Mouse (Mus musculus): ENCODE data around the gene Cyp26b1. TPM values are rescaled to one million over a fixed set of nuclear protein-coding genes. Genes with fewer than 3 reads are reported as not detected.
"Not testable (repeated sequence)": the region's sequence is repeated elsewhere in the genome, so short reads cannot be mapped to it uniquely, and the experiment has no call there.

Cyp26b1 gene
- polyA plus RNA-seq, 1 experiment from 2014 or later: 1.6 TPM

GRCm38 (mm10) chr6:84626398-84626797, 32.7 kb upstream of the Cyp26b1 start:
- H3K27ac ChIP-seq (ENCODE audit: low read depth): no peak overlapping the region

GRCm38 (mm10) chr6:84619166-84619565, 25.5 kb upstream of the Cyp26b1 start:
- WGBS: 86% methylated on average over 6 of the region's 6 CpGs
- no peak for DNase-seq
- ATAC-seq (ENCODE audit: insufficient read depth): no peak
- Histone ChIP-seq H3K9ac (no peak overlapping the region), H3K4me1 (ENCODE audit: insufficient read depth) (no peaks in the 10 kb centered on the region), H3K9me3 (ENCODE audit: low read depth, low read length) (no peaks in the 10 kb centered on the region), H3K4me2 (no peak overlapping the region), H3K27ac (ENCODE audit: low read depth) (no peak overlapping the region), H3K4me3 (ENCODE audit: low read depth, low read length) (no peak overlapping the region), H3K27me3 (ENCODE audit: insufficient read depth, low read length) (no peaks in the 10 kb centered on the region), H3K36me3 (ENCODE audit: insufficient read depth) (peaks cover 4% of the 10 kb centered on the region; the same call in 1 of the 2 replicates)
- TF ChIP-seq CTCF (IDR thresholded peaks at IDR 0.05; ENCODE audit: low read depth): no peak

More at GRCm38 (mm10) chr6:84626398-84626797, 32.7 kb upstream of the Cyp26b1 start:
- Histone ChIP-seq H3K4me2 (no peak overlapping the region), H3K9ac (no peak overlapping the region), H3K4me3 (ENCODE audit: low read depth, low read length) (no peak overlapping the region), H3K9me3 (ENCODE audit: low read depth, low read length) (no peaks in the 10 kb centered on the region), H3K4me1 (ENCODE audit: insufficient read depth) (no peaks in the 10 kb centered on the region), H3K36me3 (ENCODE audit: insufficient read depth) (no peaks in the 10 kb centered on the region), H3K27me3 (ENCODE audit: insufficient read depth, low read length) (no peaks in the 10 kb centered on the region)
- WGBS: 76% methylated on average over 2 of the region's 2 CpGs
- no peak for TF ChIP-seq CTCF (IDR thresholded peaks at IDR 0.05; ENCODE audit: low read depth)
- ATAC-seq (ENCODE audit: insufficient read depth) (no peak), DNase-seq (no peak)

GRCm38 (mm10) chr6:84617051-84617450, 23.3 kb upstream of the Cyp26b1 start:
- peaks cover 4% of the 10 kb centered on the region; the same call in 1 of the 2 replicates for H3K36me3 ChIP-seq (ENCODE audit: insufficient read depth)
- H3K27ac ChIP-seq (ENCODE audit: low read depth): no peak overlapping the region
- no peak overlapping the region for H3K4me2 ChIP-seq
- no peak overlapping the region for H3K9ac ChIP-seq
- no peaks in the 10 kb centered on the region for H3K9me3 ChIP-seq (ENCODE audit: low read depth, low read length)
- 95% methylated on average over 1 of the region's 1 CpGs for WGBS
- TF ChIP-seq CTCF (IDR thresholded peaks at IDR 0.05; ENCODE audit: low read depth): no peak
- H3K4me3 ChIP-seq (ENCODE audit: low read depth, low read length): no peak overlapping the region
- ATAC-seq (ENCODE audit: insufficient read depth) (no peak), DNase-seq (no peak)
- H3K4me1 ChIP-seq (ENCODE audit: insufficient read depth): no peaks in the 10 kb centered on the region
- no peaks in the 10 kb centered on the region for H3K27me3 ChIP-seq (ENCODE audit: insufficient read depth, low read length)

- Histone ChIP-seq H3K9ac (no peak overlapping the region), H3K4me2 (no peak overlapping the region), H3K4me3 (ENCODE audit: low read depth, low read length) (no peak overlapping the region), H3K27me3 (ENCODE audit: insufficient read depth, low read length) (no peaks in the 10 kb centered on the region), H3K36me3 (ENCODE audit: insufficient read depth) (peaks cover 4% of the 10 kb centered on the region; the same call in 1 of the 2 replicates), H3K27ac (ENCODE audit: low read depth) (no peak overlapping the region), H3K9me3 (ENCODE audit: low read depth, low read length) (no peaks in the 10 kb centered on the region), H3K4me1 (ENCODE audit: insufficient read depth) (no peaks in the 10 kb centered on the region)
- no peak for TF ChIP-seq CTCF (IDR thresholded peaks at IDR 0.05; ENCODE audit: low read depth)
- WGBS: 79% methylated on average over 1 of the region's 1 CpGs
- DNase-seq (no peak), ATAC-seq (ENCODE audit: insufficient read depth) (no peak)
These were observed 22.9 kb upstream of the Cyp26b1 start for GRCm38 (mm10) chr6:84616586-84616985.

- H3K27ac ChIP-seq (ENCODE audit: low read depth): no peak overlapping the region
- DNase-seq: no peak
- no peaks in the 10 kb centered on the region for H3K36me3 ChIP-seq (ENCODE audit: insufficient read depth)
- H3K4me3 ChIP-seq (ENCODE audit: low read depth, low read length): no peak overlapping the region
- H3K27me3 ChIP-seq (ENCODE audit: insufficient read depth, low read length): no peaks in the 10 kb centered on the region
- 76% methylated on average over 3 of the region's 3 CpGs for WGBS
- H3K4me2 ChIP-seq: no peak overlapping the region
- no peak for ATAC-seq (ENCODE audit: insufficient read depth)
- no peak overlapping the region for H3K9ac ChIP-seq
- H3K9me3 ChIP-seq (ENCODE audit: low read depth, low read length): no peaks in the 10 kb centered on the region
- H3K4me1 ChIP-seq (ENCODE audit: insufficient read depth): no peaks in the 10 kb centered on the region
- no peak for TF ChIP-seq CTCF (IDR thresholded peaks at IDR 0.05; ENCODE audit: low read depth)
These were observed 19.9 kb upstream of the Cyp26b1 start for GRCm38 (mm10) chr6:84613561-84613960.

GRCm38 (mm10) chr6:84601136-84601889, 7.6 kb upstream of the Cyp26b1 start:
- Histone ChIP-seq H3K27me3 (ENCODE audit: insufficient read depth, low read length) (no peaks in the 10 kb centered on the region), H3K4me1 (ENCODE audit: insufficient read depth) (no peaks in the 10 kb centered on the region), H3K36me3 (ENCODE audit: insufficient read depth) (no peaks in the 10 kb centered on the region), H3K9me3 (ENCODE audit: low read depth, low read length) (no peaks in the 10 kb centered on the region), H3K9ac (no peak overlapping the region), H3K4me2 (no peak overlapping the region), H3K27ac (ENCODE audit: low read depth) (no peak overlapping the region), H3K4me3 (ENCODE audit: low read depth, low read length) (no peak overlapping the region)
- DNase-seq: no peak
- WGBS: 14% methylated on average over 1 of the region's 1 CpGs
- no peak for ATAC-seq (ENCODE audit: insufficient read depth)
- no peak for TF ChIP-seq CTCF (IDR thresholded peaks at IDR 0.05; ENCODE audit: low read depth)

GRCm38 (mm10) chr6:84599296-84599695, 5.6 kb upstream of the Cyp26b1 start:
- not testable (repeated sequence) for H3K27ac ChIP-seq (ENCODE audit: low read depth); H3K9me3 ChIP-seq (ENCODE audit: low read depth, low read length); H3K36me3 ChIP-seq (ENCODE audit: insufficient read depth); H3K9ac ChIP-seq; DNase-seq; H3K4me3 ChIP-seq (ENCODE audit: low read depth, low read length); H3K4me2 ChIP-seq; H3K4me1 ChIP-seq (ENCODE audit: insufficient read depth); ATAC-seq (ENCODE audit: insufficient read depth); H3K27me3 ChIP-seq (ENCODE audit: insufficient read depth, low read length)
- 75% methylated on average over 3 of the region's 3 CpGs for WGBS

All from lung, embryonic 14.5 days (tissue).